In the genomic region with DNA sequence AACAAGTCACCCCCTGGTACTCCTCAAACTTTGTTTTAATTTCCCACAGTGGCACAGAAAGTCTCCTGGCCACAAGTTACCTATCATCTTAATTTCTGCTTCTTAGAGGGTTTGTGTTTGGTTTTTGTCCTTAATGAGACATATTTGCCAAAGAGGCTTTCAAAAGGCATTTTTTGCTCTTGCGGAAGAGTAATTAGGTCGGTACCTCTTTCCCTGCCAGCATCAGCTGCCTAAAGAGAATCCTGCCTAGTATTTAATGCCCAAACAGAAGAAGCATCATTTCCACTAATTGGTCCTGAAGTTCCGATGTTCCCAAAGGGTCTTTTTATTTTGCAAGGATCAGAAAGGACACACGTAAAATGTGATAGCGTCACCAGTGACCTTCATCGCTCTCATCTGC, we compare ENCODE assay signal across 14 mouse cellular contexts. TPM values are rescaled to one million over a fixed set of nuclear protein-coding genes. Genes with fewer than 3 reads are reported as not detected.
"Had no signal": no experiment of that assay in that cellular context is flagged by ENCODE, and none has a peak within 500 bp of the region (broad histone marks: within the 10 kb centered on the region; RNA-seq: fewer than 3 reads in every experiment).

No protein-coding gene starts in this region.

- H3K4me3 ChIP-seq: kidney, embryonic 15.5 days; liver, embryonic 13.5 days had no signal

- H3K27me3 ChIP-seq: kidney, embryonic 15.5 days; liver, embryonic 13.5 days had no signal

- H3K4me2 ChIP-seq: kidney, embryonic 15.5 days; liver, embryonic 13.5 days; midbrain, embryonic 11.5 days had no signal

- H3K9me3 ChIP-seq: kidney, embryonic 15.5 days; liver, embryonic 13.5 days had no signal

- H3K36me3 ChIP-seq: kidney, embryonic 15.5 days; liver, embryonic 13.5 days had no signal

- H3K27ac ChIP-seq: kidney, embryonic 15.5 days; liver, embryonic 13.5 days had no signal

- H3K9ac ChIP-seq: kidney, embryonic 15.5 days; liver, embryonic 13.5 days had no signal

- DNase-seq: kidney, adult 8-10 months; kidney, postnatal 10 days; kidney, postnatal 36 days; liver, embryonic 13.5 days; lung, adult 2 months; lung, postnatal 14 days; lung, postnatal 4 days; midbrain, embryonic 14.5 days; thymus, adult 18-20 months; thymus, postnatal 36 days had no signal

- H3K4me1 ChIP-seq: kidney, embryonic 15.5 days; liver, embryonic 13.5 days had no signal

RNA-seq across cellular contexts. Expression of gene Dio2, which starts 4.5 kb away (rescaled TPM):
- polyA plus RNA-seq: liver, adult 2 months; spleen, adult 2 months had no signal
